Mouse (Mus musculus) MEL (cell line): ENCODE results near the gene Zhx3. TPM values are rescaled to one million over a fixed set of nuclear protein-coding genes. Genes with fewer than 3 reads are reported as not detected.
A peak's percentile ranks its signal among the peaks of the same experiment; 100 is the strongest.

Experiments used
- DNase-seq: peaks from one replicate; pipeline ENCODE4 v3.0.0; 2011; ENCODE audit warnings: low read depth, low spot score
- H3K27ac ChIP-seq: 2 replicates; pipeline ENCODE4 v1.5.1; 2012; ENCODE audit warnings: low read depth, mild to moderate bottlenecking, control low read depth, low read length, moderate library complexity; ENCODE audit not compliant: control insufficient read depth
- H3K27me3 ChIP-seq, 2 experiments: fragments of 150-350 bp in 1 of 2; sonication (generic) in 1 of 2; 2 replicates each; pipeline ENCODE4 v1.6.1; 2012; ENCODE audit warnings: low read length in 2 of 2, mild to moderate bottlenecking in 2 of 2, improper control_type of control experiment in 1 of 2, moderate library complexity in 1 of 2; ENCODE audit not compliant: insufficient read depth in 2 of 2, control insufficient read depth in 1 of 2
- H3K36me3 ChIP-seq, 2 experiments: 2 replicates each; pipeline ENCODE4 v1.6.1; 2012 to 2014; ENCODE audit warnings: low read length in 2 of 2, improper control_type of control experiment in 1 of 2, inconsistent platforms in 1 of 2, mild to moderate bottlenecking in 1 of 2; ENCODE audit not compliant: insufficient read depth in 2 of 2, control insufficient read depth in 1 of 2
- H3K4me1 ChIP-seq, 2 experiments: fragments of 150-350 bp in 1 of 2; sonication (generic) in 1 of 2; 2 replicates each; pipeline ENCODE4 v1.6.1; 2012; ENCODE audit warnings: low read length in 2 of 2, improper control_type of control experiment in 1 of 2, mild to moderate bottlenecking in 1 of 2; ENCODE audit not compliant: insufficient read depth in 2 of 2, control insufficient read depth in 1 of 2
- H3K4me3 ChIP-seq, 2 experiments: fragments of 150-350 bp in 1 of 2; sonication (generic) in 1 of 2; 2 replicates each; pipeline ENCODE4 v1.5.1; 2012; ENCODE audit warnings: low read depth in 2 of 2, low read length in 2 of 2, mild to moderate bottlenecking in 2 of 2, moderate library complexity in 2 of 2, control low read depth in 1 of 2, improper control_type of control experiment in 1 of 2; ENCODE audit not compliant: control insufficient read depth in 1 of 2, insufficient read depth in 1 of 2
- H3K79me2 ChIP-seq: 2 replicates; pipeline ENCODE4 v1.6.1; 2012; ENCODE audit warnings: mild to moderate bottlenecking, low read length, moderate library complexity; ENCODE audit not compliant: control insufficient read depth, poor library complexity, insufficient read depth
- H3K9ac ChIP-seq: 2 replicates; pipeline ENCODE4 v1.6.1; 2012; ENCODE audit warnings: low read depth, mild to moderate bottlenecking, control low read depth, low read length, moderate library complexity; ENCODE audit not compliant: control insufficient read depth, poor library complexity, severe bottlenecking
- H3K9me3 ChIP-seq: fragments of 150-350 bp; sonication (generic); replicated peaks from 2 replicates; pipeline ENCODE4 v1.6.1; 2012; ENCODE audit warnings: mild to moderate bottlenecking, low read length, improper control_type of control experiment, moderate library complexity; ENCODE audit not compliant: insufficient read depth
- BHLHE40 ChIP-seq: IDR thresholded peaks from 2 replicates; pipeline ENCODE4 v1.6.1; 2012; ENCODE audit warnings: low read depth, mild to moderate bottlenecking, inconsistent platforms, low read length, improper control_type of control experiment, borderline replicate concordance
- CHD1 ChIP-seq: IDR thresholded peaks from 2 replicates; pipeline ENCODE4 v1.6.1; 2012; ENCODE audit warnings: low read depth, mild to moderate bottlenecking, inconsistent platforms, low read length, improper control_type of control experiment
- CHD2 ChIP-seq: IDR thresholded peaks from 2 replicates; pipeline ENCODE4 v1.6.1; 2011; ENCODE audit warnings: low read length, improper control_type of control experiment
- CTCF ChIP-seq, 3 experiments: IDR thresholded peaks in 2 of 3; conservative IDR thresholded peaks in 1 of 3; 2 replicates each; pipeline ENCODE4 v1.5.1; 2011 to 2012; ENCODE audit warnings: low read length in 3 of 3, low read depth in 2 of 3, mild to moderate bottlenecking in 2 of 3, improper control_type of control experiment in 1 of 3, inconsistent platforms in 1 of 3, mixed read lengths in 1 of 3, moderate library complexity in 1 of 3; ENCODE audit not compliant: control insufficient read depth in 1 of 3, insufficient read depth in 1 of 3, poor library complexity in 1 of 3, severe bottlenecking in 1 of 3
- EP300 ChIP-seq, 2 experiments: IDR thresholded peaks; 2 replicates each; pipeline ENCODE4 v1.6.1; 2011; ENCODE audit warnings: improper control_type of control experiment in 2 of 2, low read length in 2 of 2, low read depth in 1 of 2, mild to moderate bottlenecking in 1 of 2
- ETS1 ChIP-seq: IDR thresholded peaks from 2 replicates; pipeline ENCODE4 v1.6.1; 2012; ENCODE audit warnings: low read depth, mild to moderate bottlenecking, inconsistent platforms, low read length, improper control_type of control experiment, moderate library complexity
- GATA1 ChIP-seq: IDR thresholded peaks from 2 replicates; pipeline ENCODE4 v1.6.1; 2011; ENCODE audit warnings: low read depth, low read length, improper control_type of control experiment
- HCFC1 ChIP-seq: IDR thresholded peaks from 2 replicates; pipeline ENCODE4 v1.6.1; 2012; ENCODE audit warnings: low read depth, mild to moderate bottlenecking, inconsistent platforms, low read length, improper control_type of control experiment, moderate library complexity
- JUND ChIP-seq: IDR thresholded peaks from 2 replicates; pipeline ENCODE4 v1.6.1; 2011; ENCODE audit warnings: low read depth, mild to moderate bottlenecking, improper control_type of control experiment, low read length
- KAT2A ChIP-seq: conservative IDR thresholded peaks from 2 replicates; pipeline ENCODE4 v1.6.1; 2012; ENCODE audit warnings: low read depth, low read length, improper control_type of control experiment, inconsistent platforms
- MAFK ChIP-seq: IDR thresholded peaks from 2 replicates; pipeline ENCODE4 v1.6.1; 2011; ENCODE audit warnings: low read depth, mild to moderate bottlenecking, low read length, improper control_type of control experiment, borderline replicate concordance
- MAX ChIP-seq: IDR thresholded peaks from 2 replicates; pipeline ENCODE4 v1.6.1; 2011; ENCODE audit warnings: low read length, improper control_type of control experiment
- MAZ ChIP-seq: IDR thresholded peaks from 2 replicates; pipeline ENCODE4 v1.6.1; 2012; ENCODE audit warnings: low read depth, mild to moderate bottlenecking, inconsistent platforms, low read length, improper control_type of control experiment
- MEF2A ChIP-seq: IDR thresholded peaks from 2 replicates; pipeline ENCODE4 v1.6.1; 2014; ENCODE audit warnings: low read depth, mild to moderate bottlenecking, inconsistent platforms, low read length, improper control_type of control experiment; ENCODE audit not compliant: poor library complexity, insufficient replicate concordance, severe bottlenecking; ENCODE audit errors: extremely low read depth
- MXI1 ChIP-seq: IDR thresholded peaks from 2 replicates; pipeline ENCODE4 v1.6.1; 2011; ENCODE audit warnings: mild to moderate bottlenecking, low read depth, low read length, improper control_type of control experiment
- MYB ChIP-seq: IDR thresholded peaks from 2 replicates; pipeline ENCODE4 v1.6.1; 2011; ENCODE audit warnings: mild to moderate bottlenecking, low read depth, low read length, improper control_type of control experiment
- MYC ChIP-seq: IDR thresholded peaks from 2 replicates; pipeline ENCODE4 v1.6.1; 2011; ENCODE audit warnings: low read depth, mild to moderate bottlenecking, low read length, improper control_type of control experiment, moderate library complexity
- NELFE ChIP-seq: IDR thresholded peaks from 2 replicates; pipeline ENCODE4 v1.6.1; 2011; ENCODE audit warnings: low read depth, low read length, improper control_type of control experiment
- NRF1 ChIP-seq: IDR thresholded peaks from 2 replicates; pipeline ENCODE4 v1.6.1; 2014; ENCODE audit warnings: low read depth, mild to moderate bottlenecking, inconsistent platforms, low read length, improper control_type of control experiment, moderate library complexity; ENCODE audit not compliant: poor library complexity, insufficient read depth, severe bottlenecking
- POLR2A ChIP-seq, 2 experiments: IDR thresholded peaks; 2 replicates each; pipeline ENCODE4 v1.6.1; 2011 to 2012; ENCODE audit warnings: low read length in 2 of 2, mild to moderate bottlenecking in 2 of 2, control low read depth in 1 of 2, improper control_type of control experiment in 1 of 2, low read depth in 1 of 2, moderate library complexity in 1 of 2; ENCODE audit not compliant: control insufficient read depth in 1 of 2, insufficient read depth in 1 of 2, poor library complexity in 1 of 2
- POLR2AphosphoS2 ChIP-seq: IDR thresholded peaks from 2 replicates; pipeline ENCODE4 v1.6.1; 2011; ENCODE audit warnings: low read length, improper control_type of control experiment
- POLR2AphosphoS5 ChIP-seq: IDR thresholded peaks from 2 replicates; pipeline ENCODE4 v1.6.1; 2012; ENCODE audit warnings: low read depth, borderline replicate concordance, mild to moderate bottlenecking, inconsistent platforms, low read length, moderate library complexity, mixed read lengths
- RAD21 ChIP-seq: IDR thresholded peaks from 2 replicates; pipeline ENCODE4 v1.6.1; 2011; ENCODE audit warnings: mild to moderate bottlenecking, low read depth, low read length, improper control_type of control experiment
- RCOR1 ChIP-seq: IDR thresholded peaks from 2 replicates; pipeline ENCODE4 v1.6.1; 2012; ENCODE audit warnings: low read depth, mild to moderate bottlenecking, inconsistent platforms, low read length, improper control_type of control experiment
- SIN3A ChIP-seq: IDR thresholded peaks from 2 replicates; pipeline ENCODE4 v1.6.1; 2012; ENCODE audit warnings: low read length, improper control_type of control experiment, inconsistent platforms
- SMC3 ChIP-seq: IDR thresholded peaks from 2 replicates; pipeline ENCODE4 v1.6.1; 2011; ENCODE audit warnings: low read depth, low read length, improper control_type of control experiment
- TBP ChIP-seq: IDR thresholded peaks from 2 replicates; pipeline ENCODE4 v1.8.0; 2011; ENCODE audit warnings: low read depth, low read length, improper control_type of control experiment
- TCF12 ChIP-seq: IDR thresholded peaks from 2 replicates; pipeline ENCODE4 v1.6.1; 2014; ENCODE audit warnings: low read depth, mild to moderate bottlenecking, inconsistent platforms, low read length, improper control_type of control experiment, moderate library complexity
- USF1 ChIP-seq: IDR thresholded peaks from 2 replicates; pipeline ENCODE4 v1.6.1; 2014; ENCODE audit warnings: low read depth, mild to moderate bottlenecking, inconsistent platforms, low read length, improper control_type of control experiment, moderate library complexity
- USF2 ChIP-seq, 2 experiments: IDR thresholded peaks; 2 replicates each; pipeline ENCODE4 v1.6.1; 2011 to 2012; ENCODE audit warnings: improper control_type of control experiment in 2 of 2, low read length in 2 of 2, borderline replicate concordance in 1 of 2, inconsistent platforms in 1 of 2, low read depth in 1 of 2, mild to moderate bottlenecking in 1 of 2; ENCODE audit not compliant: insufficient read depth in 1 of 2
- ZMIZ1 ChIP-seq: IDR thresholded peaks from 2 replicates; pipeline ENCODE4 v1.6.1; 2012; ENCODE audit warnings: low read depth, mild to moderate bottlenecking, inconsistent platforms, low read length, improper control_type of control experiment, moderate library complexity
- ZNF384 ChIP-seq: IDR thresholded peaks from 2 replicates; pipeline ENCODE4 v1.6.1; 2012; ENCODE audit warnings: low read depth, mild to moderate bottlenecking, inconsistent platforms, low read length, improper control_type of control experiment
- polyA plus RNA-seq, 2 experiments: library from polyadenylated mRNA; stranded (reverse) in 1 of 2; unstranded in 1 of 2; fragments of >175 nt in 1 of 2; fragments of >200 nt in 1 of 2; gene quantifications; 2 replicates each; pipeline versions ENCODE4 v1.2.1 to v1.2.4; 2012; ENCODE audit warnings: low replicate concordance in 2 of 2, low read depth in 1 of 2; ENCODE audit not compliant: insufficient read length in 2 of 2, insufficient read depth in 1 of 2, missing spikeins in 1 of 2
- total RNA-seq: library from RNA; depleted of rRNA; stranded (reverse); fragments of 300-350 nt; gene quantifications from 2 replicates; pipeline ENCODE4 v1.2.3, GENCODE M21; 2012

Gene Zhx3
- total and polyA plus RNA-seq, 3 experiments = 4.4 to 4.8 TPM; not detected in 1

- TF ChIP-seq CHD1 = no peak
- TF ChIP-seq SIN3A = no peak
- TF ChIP-seq ZNF384 = no peak
- peaks cover 4 to 6% of the 10 kb centered on the region in 2 experiments; a peak in 2 of 4 replicates for H3K4me1 ChIP-seq
- no peak overlapping the region for H3K9ac ChIP-seq
- no peak for DNase-seq
- no peaks in the 10 kb centered on the region for H3K79me2 ChIP-seq
- no peaks in the 10 kb centered on the region for H3K27me3 ChIP-seq
- no peaks in the 10 kb centered on the region for H3K9me3 ChIP-seq
- 0 out of 4 replicates have a peak, but pooled peaks cover 0 to 2% of the 10 kb centered on the region in 2 experiments for H3K36me3 ChIP-seq
- no peak overlapping the region for H3K27ac ChIP-seq
- H3K4me3 ChIP-seq = no peak overlapping the region
These were observed 83.1 kb downstream of the Zhx3 start for GRCm38 (mm10) chr2:160789741-160790140.

- Histone ChIP-seq H3K4me3 (no peak overlapping the region), H3K36me3 (0 out of 4 replicates have a peak, but pooled peaks cover 0 to 2% of the 10 kb centered on the region in 2 experiments), H3K79me2 (no peaks in the 10 kb centered on the region), H3K9me3 (no peaks in the 10 kb centered on the region), H3K27me3 (no peaks in the 10 kb centered on the region), H3K4me1 (peaks cover 4 to 6% of the 10 kb centered on the region in 2 experiments; a peak in 2 of 4 replicates), H3K27ac (no peak overlapping the region), H3K9ac (no peak overlapping the region)
- no peak for TF ChIP-seq MXI1
- peak in 1 of 2 experiments; percentile 28; a peak in 1 of 4 replicates for TF ChIP-seq EP300 (IDR thresholded peaks at IDR 0.05; ENCODE audit: low read depth in 1 of 2, low read length in 2 of 2)
- 0 out of 2 replicates have a peak, but pooled peaks have one; percentile 21 for TF ChIP-seq TCF12
- no peak for TF ChIP-seq MEF2A
- TF ChIP-seq BHLHE40 = no peak
- TF ChIP-seq NRF1 = no peak
- TF ChIP-seq GATA1 = peak; percentile 24; the same call in 1 of the 2 replicates
- TF ChIP-seq USF1 = no peak
- TF ChIP-seq MYC = no peak
- no peak for TF ChIP-seq CTCF (IDR thresholded peaks at IDR 0.05 in 2 of 3, conservative IDR thresholded peaks at IDR 0.05 in 1 of 3; ENCODE audit: control insufficient read depth in 1 of 3, insufficient read depth in 1 of 3, low read depth in 2 of 3, low read length in 3 of 3, poor library complexity in 1 of 3, severe bottlenecking in 1 of 3)
- no peak for TF ChIP-seq JUND
- TF ChIP-seq TBP = no peak
- TF ChIP-seq SMC3 = no peak
- TF ChIP-seq HCFC1 = no peak
- TF ChIP-seq MAZ = no peak
- TF ChIP-seq NELFE = no peak
- TF ChIP-seq MAFK = no peak
- no peak for TF ChIP-seq RAD21
- TF ChIP-seq MAX = no peak
- no peak for TF ChIP-seq POLR2AphosphoS5
- no peak for TF ChIP-seq KAT2A
- no peak for TF ChIP-seq POLR2A (IDR thresholded peaks at IDR 0.05; ENCODE audit: control insufficient read depth in 1 of 2, insufficient read depth in 1 of 2, low read depth in 1 of 2, low read length in 2 of 2, poor library complexity in 1 of 2)
- no peak for TF ChIP-seq ZNF384
- TF ChIP-seq USF2 (IDR thresholded peaks at IDR 0.05; ENCODE audit: borderline replicate concordance in 1 of 2, insufficient read depth in 1 of 2, low read depth in 1 of 2, low read length in 2 of 2) = no peak
- no peak for TF ChIP-seq MYB
- no peak for TF ChIP-seq POLR2AphosphoS2
- TF ChIP-seq CHD2 = no peak
- TF ChIP-seq CHD1 = no peak
- TF ChIP-seq ETS1 = peak; percentile 71
- no peak for TF ChIP-seq ZMIZ1
- TF ChIP-seq SIN3A = peak; percentile 58; the same call in 1 of the 2 replicates
- TF ChIP-seq RCOR1 = no peak
- DNase-seq = peak; percentile 23
These were observed 83.8 kb downstream of the Zhx3 start for GRCm38 (mm10) chr2:160789046-160789445.
